Mouse (Mus musculus) midbrain, embryonic 13.5 days (tissue): ENCODE measurements around the gene Paqr4. TPM values are rescaled to one million over a fixed set of nuclear protein-coding genes. Genes with fewer than 3 reads are reported as not detected.

Experiments
- ATAC-seq: fragments of 200-750 bp; cut with Nextera tagmentation; 2 replicates; pipeline ENCODE4 v1.8.0; 2017; ENCODE audit warnings: mild to moderate bottlenecking, moderate TSS enrichment, moderate library complexity
- H3K27ac ChIP-seq: fragments of 300-500 bp; sonication (generic); 2 replicates; pipeline ENCODE4 v1.5.1; 2015; ENCODE audit warnings: inconsistent platforms, mild to moderate bottlenecking, moderate library complexity
- H3K27me3 ChIP-seq: fragments of 300-500 bp; sonication (generic); 2 replicates; pipeline ENCODE4 v1.6.1; 2015; ENCODE audit warnings: mild to moderate bottlenecking, inconsistent platforms
- H3K36me3 ChIP-seq: fragments of 300-500 bp; sonication (generic); 2 replicates; pipeline ENCODE4 v1.6.1; 2015; ENCODE audit warnings: mild to moderate bottlenecking, inconsistent platforms
- H3K4me1 ChIP-seq: fragments of 300-500 bp; sonication (generic); replicated peaks from 2 replicates; pipeline ENCODE4 v1.6.1; 2015; ENCODE audit warnings: inconsistent platforms
- H3K4me2 ChIP-seq: fragments of 300-500 bp; sonication (generic); replicated peaks from 2 replicates; pipeline ENCODE4 v1.6.1; 2015; ENCODE audit warnings: moderate library complexity, mild to moderate bottlenecking, inconsistent platforms
- H3K4me3 ChIP-seq: fragments of 300-500 bp; sonication (generic); replicated peaks from 2 replicates; pipeline ENCODE4 v1.5.1; 2015; ENCODE audit warnings: mild to moderate bottlenecking, inconsistent platforms
- H3K9ac ChIP-seq: fragments of 300-500 bp; sonication (generic); replicated peaks from 2 replicates; pipeline ENCODE4 v1.6.1; 2015; ENCODE audit warnings: mild to moderate bottlenecking, inconsistent platforms
- H3K9me3 ChIP-seq: fragments of 300-500 bp; sonication (generic); 2 replicates; pipeline ENCODE4 v1.6.1; 2016; ENCODE audit warnings: mild to moderate bottlenecking, inconsistent platforms
- WGBS: fragments of 180-500 bp; shearing (Covaris S2); methylation state at CpG from one replicate; pipeline ENCODE4 v1.1.7; 2015; 5-methylcytosine and 5-hydroxymethylcytosine counted together
- polyA plus RNA-seq: library from polyadenylated mRNA; unstranded; fragments of >200 nt; fragmentation: Nextera tagmentation; extraction: Ambion mirVana; gene quantifications from 2 replicates; pipeline ENCODE4 v1.2.1, GENCODE M21; 2015

Gene Paqr4
- polyA plus RNA-seq, 1 experiment from 2014 or later: 56.8 TPM

DNA sequence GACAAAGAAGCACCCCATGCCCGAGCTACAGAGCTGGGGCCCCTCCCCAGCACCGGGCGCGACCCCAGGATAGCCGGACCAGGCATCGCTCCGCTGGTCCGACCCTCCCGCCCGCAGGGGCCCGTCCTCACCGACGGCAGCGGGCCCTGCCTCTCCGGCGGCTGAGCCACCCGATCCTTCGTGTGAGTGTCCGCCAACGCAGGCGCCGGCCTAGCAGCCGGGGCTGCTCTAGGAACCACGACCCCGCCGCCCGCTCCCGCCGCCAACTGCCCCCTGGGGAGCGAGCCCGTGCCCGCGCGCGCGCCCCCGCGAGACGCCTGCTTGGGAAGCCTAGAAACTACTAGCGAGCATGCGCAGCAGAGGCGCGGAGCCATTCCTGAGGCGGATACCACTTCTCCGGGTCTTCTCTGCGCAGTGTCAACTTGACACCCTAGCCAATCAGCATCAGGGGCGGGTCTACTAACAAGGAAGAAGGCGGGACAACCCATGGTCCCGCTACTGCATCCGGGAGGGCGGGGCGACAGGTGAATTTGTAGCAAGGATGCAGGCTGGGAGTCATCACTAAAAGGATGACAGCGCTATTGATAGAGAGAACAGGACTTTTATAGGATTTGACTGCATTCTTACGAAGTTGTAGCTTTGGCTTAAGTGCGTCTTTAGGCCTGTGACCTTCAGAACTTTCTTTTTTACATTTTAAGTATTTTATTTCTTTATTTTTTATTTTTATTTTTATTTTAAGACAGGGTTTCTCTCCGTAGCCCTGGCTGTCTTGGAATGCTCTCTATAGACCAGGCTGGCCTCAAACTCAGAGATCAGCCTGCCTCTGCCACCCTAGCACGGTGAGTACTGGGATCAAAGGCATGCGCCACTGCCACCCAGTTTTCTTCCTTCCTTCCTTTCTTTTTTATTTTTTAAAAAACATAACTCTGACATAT, 30.9 kb upstream of the Paqr4 start, which contains the start of gene Flywch1:
TSS of gene Flywch1 (minus strand) at position 319 of the 935 bp plus-strand sequence.
- no peaks in the 10 kb centered on the region for H3K27me3 ChIP-seq
- WGBS: 3% methylated on average over 58 of the region's 58 CpGs

DNA sequence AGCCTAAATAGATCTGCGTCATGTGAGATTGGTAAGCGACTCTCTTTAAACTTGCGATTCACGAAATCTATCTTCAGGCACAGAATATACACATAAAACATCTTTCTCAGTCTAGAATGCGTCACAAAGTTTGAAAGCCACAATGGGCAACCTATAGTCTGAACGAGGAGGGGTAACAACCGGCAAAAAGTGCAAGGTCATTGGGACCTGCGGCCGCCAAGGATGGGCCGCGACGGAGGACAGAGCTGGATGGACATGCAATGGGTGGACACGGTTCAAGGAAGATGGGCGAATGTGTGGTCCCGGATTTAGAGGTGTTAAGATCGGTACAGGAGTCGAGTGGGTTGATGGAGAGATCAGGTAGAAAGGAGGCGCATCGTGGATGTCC, 30.2 kb upstream of the Paqr4 start:
- peak overlapping the region; percentile 91 for H3K27ac ChIP-seq
- WGBS: under 1% methylated on average over 19 of the region's 19 CpGs
- H3K4me1 ChIP-seq: peaks cover 28% of the 10 kb centered on the region
- H3K9ac ChIP-seq: peak overlapping the region; percentile 99
- H3K27me3 ChIP-seq: no peaks in the 10 kb centered on the region
- H3K36me3 ChIP-seq: peaks cover 18% of the 10 kb centered on the region
- no peaks in the 10 kb centered on the region for H3K9me3 ChIP-seq
- peak overlapping the region; percentile 65 for H3K4me2 ChIP-seq
- H3K4me3 ChIP-seq: peak overlapping the region; percentile 85
- ATAC-seq: no peak

More for the DNA sequence above, 30.9 kb upstream of the Paqr4 start, which contains the start of gene Flywch1:
- H3K27ac ChIP-seq: peak within 1 kb of the TSS; percentile 91
- peak within 1 kb of the TSS; percentile 99 for H3K9ac ChIP-seq
- peaks cover 28% of the 10 kb centered on the region for H3K4me1 ChIP-seq
- peak; percentile 98 for ATAC-seq
- H3K9me3 ChIP-seq: no peaks in the 10 kb centered on the region
- H3K4me3 ChIP-seq: peak within 1 kb of the TSS; percentile 85
- H3K36me3 ChIP-seq: peaks cover 16% of the 10 kb centered on the region
- H3K4me2 ChIP-seq: peak within 1 kb of the TSS; percentile 65

DNA sequence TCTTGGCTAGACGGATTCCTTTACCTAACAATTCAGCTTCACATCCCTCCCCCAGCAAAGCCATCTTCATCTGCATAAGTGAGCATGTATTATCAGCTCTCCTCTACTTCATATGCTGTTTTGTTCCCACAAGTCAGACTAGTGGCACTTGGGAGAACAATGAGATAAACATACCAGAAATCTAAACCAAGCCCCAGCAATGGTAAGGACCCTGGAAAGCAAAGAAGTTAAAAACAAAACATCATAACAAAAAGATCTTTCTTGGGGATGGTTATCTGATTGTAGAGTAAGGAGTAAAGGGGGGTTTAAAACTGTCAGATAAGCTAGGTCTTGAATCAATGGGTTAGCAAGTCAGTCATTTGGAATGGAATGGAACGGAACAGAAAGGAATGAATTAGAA, 29.8 kb upstream of the Paqr4 start:
- Histone ChIP-seq H3K9me3 (no peaks in the 10 kb centered on the region), H3K4me1 (peaks cover 28% of the 10 kb centered on the region), H3K4me3 (peak overlapping the region; percentile 85), H3K9ac (peak overlapping the region; percentile 99), H3K4me2 (peak overlapping the region; percentile 65), H3K27me3 (no peaks in the 10 kb centered on the region), H3K36me3 (peaks cover 20% of the 10 kb centered on the region), H3K27ac (peak overlapping the region; percentile 91)
- 3% methylated on average over 2 of the region's 2 CpGs for WGBS
- ATAC-seq: no peak

DNA sequence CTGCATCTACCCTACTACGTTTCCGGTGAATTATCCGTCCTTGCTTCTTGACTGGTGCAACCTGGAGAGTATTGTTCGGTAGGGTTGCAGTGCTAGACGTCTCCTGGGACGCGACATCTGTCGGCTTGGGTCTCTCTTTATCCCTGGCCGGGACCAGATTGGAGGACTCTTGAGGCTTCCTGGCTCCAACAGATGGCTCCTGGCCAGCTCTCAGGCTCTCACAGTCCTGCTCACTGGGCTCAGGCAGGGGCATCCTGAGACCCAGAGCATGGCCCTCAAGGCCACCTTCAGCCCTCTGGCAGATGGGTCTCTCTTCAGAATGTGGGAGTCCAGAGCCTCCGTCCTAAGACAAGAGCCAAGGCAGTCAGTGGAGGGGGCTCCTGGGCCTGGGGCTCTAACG, 22.3 kb upstream of the Paqr4 start:
- Histone ChIP-seq H3K9ac (no peak overlapping the region), H3K4me2 (no peak overlapping the region), H3K9me3 (no peaks in the 10 kb centered on the region), H3K4me1 (no peaks in the 10 kb centered on the region), H3K27ac (no peak overlapping the region), H3K4me3 (no peak overlapping the region), H3K27me3 (no peaks in the 10 kb centered on the region), H3K36me3 (peaks cover 72% of the 10 kb centered on the region)
- WGBS: 83% methylated on average over 11 of the region's 11 CpGs
- ATAC-seq: no peak

DNA sequence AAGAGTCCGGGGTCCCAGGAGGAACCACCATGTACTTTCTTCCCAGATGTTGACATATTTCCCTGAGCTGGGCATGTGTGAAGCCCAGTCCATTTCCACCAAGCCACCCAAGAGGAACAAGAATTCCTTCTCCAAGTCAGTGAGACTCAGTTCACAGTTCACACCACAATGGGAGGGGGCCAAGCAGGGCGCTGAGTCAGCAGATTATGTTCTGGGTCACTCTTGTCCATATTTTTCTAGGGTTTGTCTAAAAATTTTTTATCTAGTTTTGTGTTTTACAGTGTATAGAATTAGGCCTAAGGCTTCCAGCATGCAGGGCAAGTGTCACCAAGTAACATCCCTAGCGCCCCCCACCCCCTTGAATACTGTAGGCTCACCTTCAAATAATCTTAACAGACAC, 20.5 kb upstream of the Paqr4 start:
- Histone ChIP-seq H3K4me3 (no peak overlapping the region), H3K9ac (no peak overlapping the region), H3K27ac (no peak overlapping the region), H3K9me3 (no peaks in the 10 kb centered on the region), H3K4me2 (no peak overlapping the region), H3K4me1 (no peaks in the 10 kb centered on the region), H3K27me3 (no peaks in the 10 kb centered on the region), H3K36me3 (peaks cover 83% of the 10 kb centered on the region)
- WGBS: 95% methylated on average over 3 of the region's 3 CpGs
- ATAC-seq: no peak

DNA sequence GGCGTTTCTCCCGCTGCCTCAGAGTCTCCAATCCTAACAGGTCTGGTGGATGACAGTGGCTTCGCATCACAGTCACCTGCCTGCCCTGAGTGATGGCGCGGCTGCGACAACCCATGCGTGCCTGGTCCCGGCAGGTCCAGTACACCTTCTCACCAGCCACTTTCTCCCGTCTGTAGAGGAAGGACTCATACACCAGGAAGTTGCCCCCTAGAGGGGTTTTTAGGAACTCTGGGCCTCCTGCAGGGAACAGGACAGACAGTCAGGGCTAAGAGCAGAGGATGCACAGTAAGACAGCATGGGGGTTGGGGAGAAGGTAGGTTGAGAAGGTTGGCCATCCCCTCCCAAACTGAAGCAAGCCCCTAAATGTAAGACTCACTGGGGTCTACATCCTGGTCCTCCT, 19.6 kb upstream of the Paqr4 start:
- ATAC-seq: no peak

DNA sequence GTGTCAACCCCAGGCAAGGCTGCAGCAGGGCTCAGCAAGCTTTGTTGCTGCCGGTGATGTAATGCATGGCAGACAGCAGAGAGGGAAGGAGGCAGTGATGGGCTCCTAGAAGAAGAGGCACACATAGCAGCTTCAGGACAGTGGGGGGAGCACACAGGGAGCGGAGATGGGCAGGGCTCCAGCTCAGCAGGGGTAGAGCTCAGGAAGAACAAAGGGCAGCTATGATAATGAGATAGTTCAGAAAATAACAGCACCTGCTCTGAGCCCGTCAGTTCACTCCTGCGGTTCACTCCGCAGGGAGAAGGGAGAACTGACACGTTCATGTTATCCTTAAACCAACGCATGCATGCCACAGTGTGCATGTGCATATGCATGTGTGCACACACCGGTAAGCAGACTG, 18.1 kb upstream of the Paqr4 start:
- Histone ChIP-seq H3K4me3 (no peak overlapping the region), H3K27me3 (no peaks in the 10 kb centered on the region), H3K4me1 (no peaks in the 10 kb centered on the region), H3K4me2 (no peak overlapping the region), H3K9me3 (no peaks in the 10 kb centered on the region), H3K9ac (no peak overlapping the region), H3K36me3 (peaks cover 97% of the 10 kb centered on the region), H3K27ac (0 out of 2 replicates have a peak overlapping the region, but pooled peaks have one; percentile 26)
- 68% methylated on average over 8 of the region's 8 CpGs for WGBS
- 0 out of 2 replicates have a peak, but pooled peaks have one; percentile 43 for ATAC-seq

More for the DNA sequence above, 19.6 kb upstream of the Paqr4 start:
- H3K9me3 ChIP-seq: no peaks in the 10 kb centered on the region
- no peaks in the 10 kb centered on the region for H3K27me3 ChIP-seq
- H3K4me3 ChIP-seq: no peak overlapping the region
- no peaks in the 10 kb centered on the region for H3K4me1 ChIP-seq
- no peak overlapping the region for H3K9ac ChIP-seq
- WGBS: 93% methylated on average over 9 of the region's 9 CpGs
- H3K4me2 ChIP-seq: no peak overlapping the region
- H3K36me3 ChIP-seq: peaks cover 89% of the 10 kb centered on the region
- no peak overlapping the region for H3K27ac ChIP-seq

DNA sequence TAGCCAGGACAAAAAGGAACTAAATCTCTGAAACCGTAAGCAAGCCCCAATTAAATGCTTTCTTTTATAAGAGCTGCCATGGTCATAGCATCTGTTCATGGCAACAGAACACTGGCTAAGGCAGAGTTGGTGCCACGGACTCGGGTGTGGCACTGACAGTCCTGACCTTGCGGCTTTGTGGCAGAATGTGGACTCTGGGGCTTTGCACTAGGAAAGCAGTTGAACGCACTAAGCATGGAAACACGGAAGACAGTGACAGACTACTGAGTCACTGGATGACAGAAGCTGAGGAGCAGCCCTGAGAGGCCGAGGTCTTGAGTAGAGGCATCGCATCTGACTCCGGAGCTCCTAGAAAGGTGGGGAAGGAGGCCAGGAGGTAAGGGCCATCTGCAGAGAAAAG, 16.9 kb upstream of the Paqr4 start:
- Histone ChIP-seq H3K4me1 (no peaks in the 10 kb centered on the region), H3K4me3 (no peak overlapping the region), H3K27ac (no peak overlapping the region), H3K4me2 (no peak overlapping the region), H3K9me3 (no peaks in the 10 kb centered on the region), H3K36me3 (peaks cover 97% of the 10 kb centered on the region), H3K9ac (no peak overlapping the region), H3K27me3 (no peaks in the 10 kb centered on the region)
- 96% methylated on average over 9 of the region's 9 CpGs for WGBS
- no peak for ATAC-seq

DNA sequence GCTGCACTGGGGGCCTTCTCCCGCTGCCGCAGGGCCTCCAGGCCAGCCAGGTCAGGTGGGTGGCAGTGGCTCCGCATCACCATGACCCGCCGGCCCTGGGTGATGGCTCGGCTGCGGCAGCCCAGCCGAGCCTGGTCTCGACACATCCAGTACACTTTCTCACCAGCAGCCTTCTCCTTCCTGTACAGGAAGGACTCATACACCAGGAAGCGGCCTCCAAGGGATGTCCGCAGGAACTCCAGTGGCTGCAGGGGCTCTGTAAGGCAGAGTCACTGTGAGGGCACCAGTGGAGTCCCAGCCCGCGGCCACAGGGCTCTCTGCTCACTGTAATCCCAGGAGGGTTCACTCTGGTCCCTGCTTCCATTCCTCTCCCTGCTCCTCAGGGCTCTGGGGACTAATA, 15.0 kb upstream of the Paqr4 start:
- H3K4me1 ChIP-seq: no peaks in the 10 kb centered on the region
- H3K4me2 ChIP-seq: no peak overlapping the region
- no peaks in the 10 kb centered on the region for H3K9me3 ChIP-seq
- no peak for ATAC-seq
- no peak overlapping the region for H3K9ac ChIP-seq
- no peak overlapping the region for H3K4me3 ChIP-seq
- peaks cover 97% of the 10 kb centered on the region for H3K36me3 ChIP-seq
- no peaks in the 10 kb centered on the region for H3K27me3 ChIP-seq
- H3K27ac ChIP-seq: no peak overlapping the region
- 90% methylated on average over 13 of the region's 13 CpGs for WGBS

DNA sequence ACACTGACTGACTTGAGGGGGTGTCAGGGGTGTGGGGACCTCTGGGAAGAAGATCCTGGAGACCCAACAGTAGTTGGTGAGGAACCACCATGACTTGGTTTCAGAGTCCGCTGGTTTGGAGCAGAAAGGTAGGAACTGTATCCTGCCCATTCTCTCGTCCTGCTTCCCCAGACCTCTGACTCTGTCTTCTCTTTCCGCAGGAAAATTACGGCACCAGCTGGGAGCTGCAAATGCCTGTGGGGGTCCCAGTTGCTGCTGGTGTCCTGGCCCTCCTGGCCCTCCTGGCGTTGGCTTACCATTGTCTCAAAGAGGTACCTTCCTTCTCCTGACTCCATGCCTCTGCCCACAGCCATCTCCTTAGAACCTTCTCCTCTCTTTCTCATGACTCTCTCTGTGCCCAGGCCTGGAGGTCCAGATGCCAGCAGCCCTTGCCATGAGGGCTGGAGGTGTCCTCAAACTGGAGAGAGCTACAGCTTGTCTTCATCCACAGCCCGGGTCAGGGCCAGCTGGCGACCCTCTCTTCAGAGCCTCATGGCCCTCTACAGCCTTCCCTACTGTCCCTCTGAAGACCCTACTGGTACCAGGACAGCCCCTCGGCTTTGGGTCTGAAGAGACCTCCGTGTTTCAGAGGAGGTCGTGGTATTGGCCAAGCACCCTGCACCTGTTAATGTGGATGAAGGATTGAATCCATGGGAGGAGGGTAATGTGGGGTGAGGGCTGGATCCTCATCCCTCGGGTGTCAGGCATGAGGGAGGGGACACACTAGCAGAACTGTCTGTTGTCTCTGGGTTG, 8.9 kb upstream of the Paqr4 start:
- Histone ChIP-seq H3K9ac (no peak overlapping the region), H3K4me2 (no peak overlapping the region), H3K27ac (no peak overlapping the region), H3K9me3 (no peaks in the 10 kb centered on the region), H3K27me3 (peaks cover 37% of the 10 kb centered on the region), H3K4me3 (no peak overlapping the region), H3K4me1 (peaks cover 18% of the 10 kb centered on the region), H3K36me3 (peaks cover 43% of the 10 kb centered on the region)
- WGBS: 80% methylated on average over 11 of the region's 11 CpGs
- no peak for ATAC-seq

DNA sequence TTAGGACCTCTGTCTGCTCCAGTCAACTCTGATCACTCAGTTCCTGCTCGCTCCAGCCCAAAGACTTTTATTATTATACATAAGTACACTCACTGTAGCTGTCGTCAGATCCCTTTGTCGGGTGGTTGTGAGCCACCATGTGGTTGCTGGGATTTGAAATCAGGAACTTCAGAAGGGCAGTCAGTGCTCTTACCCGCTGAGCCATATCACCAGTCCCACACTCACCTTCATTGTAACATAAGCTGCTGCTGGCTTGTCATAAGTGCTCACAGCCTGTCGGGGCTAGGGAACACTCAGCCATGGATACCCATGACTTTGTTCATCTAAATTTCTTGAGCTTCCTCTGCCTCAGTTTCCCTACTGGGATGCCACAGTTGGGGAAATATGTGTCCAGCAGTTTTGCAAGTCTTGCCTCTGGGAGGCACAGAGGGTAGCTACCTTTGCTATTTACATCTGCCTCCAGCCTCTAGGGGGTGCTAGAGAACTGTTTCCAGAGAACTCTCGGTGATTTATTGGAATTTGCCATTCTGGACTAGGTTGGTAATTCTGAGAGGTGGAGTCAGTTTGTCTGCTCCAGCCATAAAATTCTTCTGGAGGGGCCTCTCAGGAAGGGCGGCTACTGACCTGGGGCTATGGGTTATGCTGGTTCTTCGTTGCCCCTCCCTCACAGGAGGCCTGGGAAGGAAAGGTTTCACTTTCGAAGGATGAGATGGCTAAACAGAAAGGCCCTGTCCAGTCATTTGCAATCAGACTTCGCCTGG, 8.1 kb upstream of the Paqr4 start:
- Histone ChIP-seq H3K4me3 (no peak overlapping the region), H3K27me3 (peaks cover 45% of the 10 kb centered on the region), H3K27ac (no peak overlapping the region), H3K4me2 (no peak overlapping the region), H3K36me3 (peaks cover 36% of the 10 kb centered on the region), H3K9me3 (no peaks in the 10 kb centered on the region), H3K9ac (no peak overlapping the region), H3K4me1 (peaks cover 20% of the 10 kb centered on the region)
- 41% methylated on average over 10 of the region's 10 CpGs for WGBS
- ATAC-seq: no peak
